Mouse (Mus musculus): ENCODE measurements around the gene Ano10.

- TF ChIP-seq CTCF (IDR thresholded peaks at IDR 0.05; ENCODE audit: low read depth, low read length) (no peak), POLR2A (IDR thresholded peaks at IDR 0.05; ENCODE audit: extremely low read depth, insufficient read depth, low read length) (no peak)
Observed at GRCm38 (mm10) chr9:122309013-122309980, 15.1 kb upstream of the Ano10 start.
